Mouse (Mus musculus) kidney, adult 2 months (tissue): ENCODE data around the gene Cox20.

ENCODE experiments used
- CTCF ChIP-seq: fragments of 200-500 bp; conservative IDR thresholded peaks from 2 replicates; pipeline ENCODE4 v1.5.1; 2011; ENCODE audit warnings: low read depth, mild to moderate bottlenecking, control low read depth, low read length, moderate library complexity, mixed read lengths; ENCODE audit not compliant: insufficient read depth, insufficient read length
- POLR2A ChIP-seq: fragments of 200-500 bp; IDR thresholded peaks from one replicate; pipeline ENCODE4 v1.6.1; 2011; ENCODE audit warnings: low read depth, low read length, control low read depth

GRCm38 (mm10) chr1:178326950-178327349, 8.0 kb downstream of the Cox20 start:
- no peak for TF ChIP-seq CTCF
- no peak for TF ChIP-seq POLR2A
